Mouse (Mus musculus) myocyte (in vitro differentiated cells): ENCODE results near the gene Fbf1.

ENCODE experiments used
- E2F4 ChIP-seq: IDR thresholded peaks from one replicate; pipeline ENCODE4 v1.6.1; 2011; ENCODE audit warnings: mild to moderate bottlenecking, control low read depth, moderate library complexity; ENCODE audit not compliant: insufficient read depth
- MAX ChIP-seq: IDR thresholded peaks from one replicate; pipeline ENCODE4 v1.6.1; 2011; ENCODE audit warnings: low read depth, mild to moderate bottlenecking, control low read depth
- MYOD1 ChIP-seq, 3 experiments: IDR thresholded peaks; one replicate each; pipeline ENCODE4 v1.6.1; 2011; ENCODE audit warnings: control low read depth in 2 of 3, low read depth in 2 of 3, mild to moderate bottlenecking in 2 of 3, moderate library complexity in 1 of 3; ENCODE audit not compliant: insufficient read length in 2 of 3, control insufficient read depth in 1 of 3
- MYOG ChIP-seq, 3 experiments: IDR thresholded peaks; one replicate each; pipeline ENCODE4 v1.6.1; 2011; ENCODE audit warnings: control low read depth in 2 of 3, low read depth in 2 of 3, mild to moderate bottlenecking in 2 of 3; ENCODE audit not compliant: insufficient read length in 2 of 3, control insufficient read depth in 1 of 3, insufficient read depth in 1 of 3
- POLR2A ChIP-seq: IDR thresholded peaks from one replicate; pipeline ENCODE4 v1.6.1; 2011; ENCODE audit warnings: low read depth, mild to moderate bottlenecking, control low read depth, moderate library complexity; ENCODE audit not compliant: insufficient read length
- POLR2AphosphoS2 ChIP-seq: IDR thresholded peaks from one replicate; pipeline ENCODE4 v1.6.1; 2011; ENCODE audit warnings: low read depth, control low read depth; ENCODE audit not compliant: insufficient read length
- REST ChIP-seq: IDR thresholded peaks from one replicate; pipeline ENCODE4 v1.6.1; 2011; ENCODE audit warnings: mild to moderate bottlenecking, control low read depth, moderate library complexity; ENCODE audit not compliant: insufficient read depth, insufficient read length
- TCF12 ChIP-seq: IDR thresholded peaks from one replicate; pipeline ENCODE4 v1.6.1; 2011; ENCODE audit warnings: mild to moderate bottlenecking, control low read depth; ENCODE audit not compliant: poor library complexity, insufficient read depth, severe bottlenecking
- USF1 ChIP-seq: IDR thresholded peaks from one replicate; pipeline ENCODE4 v1.6.1; 2011; ENCODE audit warnings: low read depth, mild to moderate bottlenecking, control low read depth, moderate library complexity

DNA sequence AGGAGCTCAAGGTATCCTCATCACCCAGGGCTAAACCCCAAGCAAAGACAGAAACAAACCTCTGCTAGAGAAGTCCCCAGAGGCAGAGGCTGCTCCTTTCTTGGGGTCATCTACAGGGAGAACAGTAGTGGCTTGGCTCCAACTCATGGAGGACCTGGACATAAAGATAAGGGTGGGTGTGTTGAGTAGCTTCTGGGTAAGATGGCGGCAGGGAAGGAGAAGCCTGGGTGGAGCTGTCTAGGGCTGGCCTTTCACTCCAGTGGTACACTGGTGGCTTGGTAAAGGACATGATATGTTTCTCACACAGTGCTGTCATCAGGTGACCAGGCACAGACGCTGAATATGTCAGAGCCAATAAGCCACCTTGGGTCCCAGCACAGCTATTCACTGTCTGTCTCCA is 17.0 kb downstream of the Fbf1 start:
- TF ChIP-seq USF1 = no peak
- no peak for TF ChIP-seq POLR2A
- no peak for TF ChIP-seq REST
- no peak for TF ChIP-seq MAX
- no peak for TF ChIP-seq TCF12
- no peak for TF ChIP-seq MYOG (IDR thresholded peaks at IDR 0.05; ENCODE audit: control insufficient read depth in 1 of 3, insufficient read depth in 1 of 3, insufficient read length in 2 of 3, low read depth in 2 of 3)
- no peak for TF ChIP-seq MYOD1 (IDR thresholded peaks at IDR 0.05; ENCODE audit: control insufficient read depth in 1 of 3, insufficient read length in 2 of 3, low read depth in 2 of 3)
- TF ChIP-seq POLR2AphosphoS2 = no peak
- TF ChIP-seq E2F4 = no peak
